Mouse (Mus musculus) natural killer cell, adult 2 months (primary cell): ENCODE measurements at regions not wholly inside any gene's neighbourhood (a gene's known extent, or its start where the extent isn't known, plus 50 kb on each side); places are given as distances from the start of the nearest gene placed in this dataset.
A peak's percentile ranks its signal among the peaks of the same experiment; 100 is the strongest.

Experiments
- DNase-seq, 2 experiments: peaks; one replicate each; pipeline ENCODE4 v3.0.0; 2022; ENCODE audit warnings: low spot score in 2 of 2

- DNase-seq = peak; percentile 61 to 76
Measured at GRCm38 (mm10) chr9:32906233-32906872, 270.3 kb downstream of the Ets1 start.

- DNase-seq = peak; percentile 78 to 88
Measured at GRCm38 (mm10) chr9:32910641-32911040, 274.6 kb downstream of the Ets1 start.

GRCm38 (mm10) chr9:32915633-32916032 lies 279.6 kb downstream of the Ets1 start:
- DNase-seq = peak; percentile 67 to 83

GRCm38 (mm10) chr9:32916731-32917130 lies 280.7 kb downstream of the Ets1 start:
- DNase-seq = no peak

GRCm38 (mm10) chr9:32923925-32924324 lies 287.9 kb downstream of the Ets1 start:
- no peak for DNase-seq

GRCm38 (mm10) chr9:32924333-32924886 lies 288.4 kb downstream of the Ets1 start:
- no peak for DNase-seq

- no peak for DNase-seq
Measured at GRCm38 (mm10) chr9:32925036-32925435, 289.0 kb downstream of the Ets1 start.

- peak; percentile 77 to 88 for DNase-seq
Measured at GRCm38 (mm10) chr9:32925720-32926595, 289.9 kb downstream of the Ets1 start.

GRCm38 (mm10) chr9:32927656-32928055 lies 291.6 kb downstream of the Ets1 start:
- DNase-seq = no peak

GRCm38 (mm10) chr9:32928289-32929000 lies 292.4 kb downstream of the Ets1 start:
- DNase-seq = peak; percentile 72 to 81

GRCm38 (mm10) chr9:32929331-32929730 lies 293.3 kb downstream of the Ets1 start:
- no peak for DNase-seq

- no peak for DNase-seq
Measured at GRCm38 (mm10) chr9:32929826-32930225, 293.8 kb downstream of the Ets1 start.

GRCm38 (mm10) chr9:32931266-32932005 lies 295.4 kb downstream of the Ets1 start:
- no peak for DNase-seq

- no peak for DNase-seq
Measured at GRCm38 (mm10) chr9:32933237-32934071, 297.4 kb downstream of the Ets1 start.

GRCm38 (mm10) chr9:32934436-32934835 lies 298.4 kb downstream of the Ets1 start:
- DNase-seq = no peak

GRCm38 (mm10) chr9:32936462-32936861 lies 300.4 kb downstream of the Ets1 start:
- no peak for DNase-seq

- no peak for DNase-seq
Measured at GRCm38 (mm10) chr9:32937391-32937790, 301.4 kb downstream of the Ets1 start.

- no peak for DNase-seq
Measured at GRCm38 (mm10) chr9:32938857-32939256, 302.8 kb downstream of the Ets1 start.

- DNase-seq = no peak
Measured at GRCm38 (mm10) chr9:32939626-32940025, 303.6 kb downstream of the Ets1 start.

- peak; percentile 76 to 80 for DNase-seq
Measured at GRCm38 (mm10) chr9:32940111-32940813, 304.2 kb downstream of the Ets1 start.
